Mouse (Mus musculus) myocyte (in vitro differentiated cells): ENCODE results near the gene Misp.

Source experiments
- E2F4 ChIP-seq: IDR thresholded peaks from one replicate; pipeline ENCODE4 v1.6.1; 2011; ENCODE audit warnings: mild to moderate bottlenecking, control low read depth, moderate library complexity; ENCODE audit not compliant: insufficient read depth
- MYOD1 ChIP-seq, 3 experiments: IDR thresholded peaks; one replicate each; pipeline ENCODE4 v1.6.1; 2011; ENCODE audit warnings: control low read depth in 2 of 3, low read depth in 2 of 3, mild to moderate bottlenecking in 2 of 3, moderate library complexity in 1 of 3; ENCODE audit not compliant: insufficient read length in 2 of 3, control insufficient read depth in 1 of 3
- POLR2A ChIP-seq: IDR thresholded peaks from one replicate; pipeline ENCODE4 v1.6.1; 2011; ENCODE audit warnings: low read depth, mild to moderate bottlenecking, control low read depth, moderate library complexity; ENCODE audit not compliant: insufficient read length
- SRF ChIP-seq: IDR thresholded peaks from one replicate; pipeline ENCODE4 v1.6.1; 2011; ENCODE audit warnings: low read depth; ENCODE audit not compliant: control insufficient read depth, insufficient read length
- TCF12 ChIP-seq: IDR thresholded peaks from one replicate; pipeline ENCODE4 v1.6.1; 2011; ENCODE audit warnings: mild to moderate bottlenecking, control low read depth; ENCODE audit not compliant: poor library complexity, insufficient read depth, severe bottlenecking

GRCm38 (mm10) chr10:79840091-79840490 is 19.3 kb downstream of the Misp start:
- no peak for TF ChIP-seq POLR2A
- TF ChIP-seq TCF12: no peak
- no peak for TF ChIP-seq E2F4
- TF ChIP-seq MYOD1 (IDR thresholded peaks at IDR 0.05; ENCODE audit: control insufficient read depth in 1 of 3, insufficient read length in 2 of 3, low read depth in 2 of 3): no peak
- no peak for TF ChIP-seq SRF
